Mouse (Mus musculus) central nervous system, embryonic 14 days (tissue): Measurements from ENCODE around the gene Cst6. TPM values are rescaled to one million over a fixed set of nuclear protein-coding genes. Genes with fewer than 3 reads are reported as not detected.

ENCODE experiments used
- polyA plus RNA-seq: library from polyadenylated mRNA; depleted of rRNA; stranded (reverse); fragments of >200 nt; gene quantifications from 2 replicates; pipeline ENCODE4 v1.2.3, GENCODE M21; 2012; rRNA removed

Cst6 gene
- polyA plus RNA-seq: 2.2 and 2.4 TPM in 2 replicates

GRCm38 (mm10) chr19:5349502-5349873, at the start of gene Cst6:
TSS of gene Cst6 (minus strand) at chr19:5349574.

GRCm38 (mm10) chr19:5388588-5389242, 39.3 kb upstream of the Cst6 start, which contains the start of gene Sart1:
TSS of gene Sart1 (minus strand) at chr19:5388703.

DNA sequence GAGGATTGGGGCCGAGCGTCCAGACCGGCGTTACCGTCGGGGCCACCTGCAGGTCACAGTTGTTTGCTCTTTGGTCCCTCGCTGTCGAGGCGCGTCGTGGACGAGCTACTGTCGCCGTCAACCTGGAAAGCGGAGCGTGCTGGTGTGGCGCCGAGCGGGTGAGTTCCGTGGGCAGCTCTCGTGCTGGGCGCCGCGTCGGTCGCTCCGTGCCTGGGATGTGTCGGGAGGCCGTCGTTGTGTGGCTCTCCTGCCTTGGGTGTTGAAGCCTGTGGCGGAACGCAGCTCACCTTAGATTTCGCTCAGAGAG, 17.6 kb upstream of the Cst6 start, which contains the start of gene Banf1:
TSS of gene Banf1 (minus strand) at position 116 of the 307 bp plus-strand sequence.

GRCm38 (mm10) chr19:5366175-5367052, 17.0 kb upstream of the Cst6 start, which contains the start of gene Eif1ad:
TSS of gene Eif1ad (plus strand) at chr19:5366741.

DNA sequence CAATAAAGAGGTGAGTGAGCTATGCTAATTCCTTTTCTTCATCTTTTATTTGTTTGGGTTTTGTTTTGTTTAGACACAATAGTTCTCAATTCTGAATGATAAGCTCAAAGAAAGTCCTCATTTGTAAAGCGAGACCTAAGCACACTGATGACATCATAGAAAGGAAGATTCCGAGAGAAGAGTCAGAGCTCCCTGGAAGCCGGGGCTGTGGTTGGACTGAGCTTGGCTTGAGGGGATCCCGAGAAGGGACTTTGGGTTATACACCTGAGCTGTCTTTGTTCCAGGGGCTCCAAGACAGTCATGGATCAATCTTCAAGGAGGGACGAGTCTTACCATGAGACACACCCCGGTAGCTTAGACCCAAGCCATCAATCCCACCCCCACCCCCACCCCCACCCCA, 13.9 kb downstream of the Cst6 start, which contains the start of gene Catsper1:
TSS of gene Catsper1 (plus strand) at position 301 of the 400 bp plus-strand sequence.

GRCm38 (mm10) chr19:5297903-5298800, 51.2 kb downstream of the Cst6 start, which contains the start of gene Gal3st3:
TSS of gene Gal3st3 (plus strand) at chr19:5298331.

DNA sequence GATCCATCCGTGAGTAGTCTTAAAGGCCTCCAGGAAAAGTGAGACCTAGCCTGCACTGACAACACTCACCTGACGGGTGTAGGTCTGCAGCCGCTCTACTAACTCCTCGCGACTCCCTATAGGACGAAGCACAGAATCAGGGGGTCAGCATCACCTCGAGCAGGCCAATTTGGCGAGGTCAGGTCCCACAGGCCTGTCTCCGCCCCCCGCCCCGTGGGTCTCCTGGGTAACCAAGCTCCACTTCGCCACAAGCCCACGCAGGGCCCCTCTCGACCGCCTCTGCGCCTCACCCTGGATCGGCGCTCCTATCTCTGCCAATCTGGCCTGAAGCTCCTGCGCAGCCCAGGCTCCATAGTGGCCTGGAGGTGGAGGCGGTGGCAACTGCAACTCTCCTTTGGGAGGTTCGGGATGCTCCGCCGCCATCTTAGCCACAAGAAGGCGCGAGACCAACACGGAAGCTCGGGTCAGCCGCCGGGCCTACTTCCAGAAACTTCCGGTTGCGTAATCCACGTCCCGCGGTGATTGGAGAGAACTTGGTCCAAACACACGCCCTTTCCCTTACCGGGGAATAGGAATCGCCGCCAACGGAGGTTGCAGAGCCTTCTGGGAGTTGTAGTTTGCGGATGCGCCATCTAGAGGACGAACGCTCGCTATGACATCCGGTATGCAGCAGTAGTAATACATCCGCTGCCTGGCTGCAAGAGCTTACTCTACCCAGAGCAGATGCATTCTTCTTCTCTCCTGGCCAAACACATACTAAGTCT, 54.2 kb downstream of the Cst6 start, which contains the start of gene Sf3b2:
TSS of gene Sf3b2 (minus strand) at position 484 of the 764 bp plus-strand sequence.

Other genes starting within 250 kb of the Cst6 start
- gene Rab1b, start 242.5 kb downstream of the Cst6 start, polyA plus RNA-seq: 175 and 180 TPM in 2 replicates
- gene Klc2, start 231.0 kb downstream of the Cst6 start, polyA plus RNA-seq: 109 and 115 TPM in 2 replicates
- gene Pacs1, start 76.5 kb downstream of the Cst6 start, polyA plus RNA-seq: 45.1 and 54.2 TPM in 2 replicates
- 197 and 209 TPM in 2 replicates for gene Sf3b2, start 54.1 kb downstream of the Cst6 start, polyA plus RNA-seq
- 35.0 and 36.4 TPM in 2 replicates for gene Gal3st3, start 51.2 kb downstream of the Cst6 start, polyA plus RNA-seq
- not detected in 2 replicates for gene Catsper1, start 13.8 kb downstream of the Cst6 start, polyA plus RNA-seq
- 42.2 and 43.6 TPM in 2 replicates for gene Eif1ad, start 17.2 kb upstream of the Cst6 start, polyA plus RNA-seq
- 200 and 202 TPM in 2 replicates for gene Banf1, start 17.6 kb upstream of the Cst6 start, polyA plus RNA-seq
- gene Sart1, start 39.1 kb upstream of the Cst6 start, polyA plus RNA-seq: 89.8 and 93.4 TPM in 2 replicates
- 0.05 TPM in 1 of 2 replicates, not detected in the other for gene Tsga10ip, start 53.0 kb upstream of the Cst6 start, polyA plus RNA-seq
- 304 and 309 TPM in 2 replicates for gene Drap1, start 75.4 kb upstream of the Cst6 start, polyA plus RNA-seq
- 76.5 and 85.9 TPM in 2 replicates for gene AI837181, start 75.6 kb upstream of the Cst6 start, polyA plus RNA-seq
- gene Fosl1, start 98.0 kb upstream of the Cst6 start, polyA plus RNA-seq: 0.05 TPM in 1 of 2 replicates, not detected in the other
- 10.6 and 11.6 TPM in 2 replicates for gene Ccdc85b, start 108.3 kb upstream of the Cst6 start, polyA plus RNA-seq
- 216 and 221 TPM in 2 replicates for gene Fibp, start 111.0 kb upstream of the Cst6 start, polyA plus RNA-seq
- gene Ctsw, start 118.9 kb upstream of the Cst6 start, polyA plus RNA-seq: 2.6 and 2.7 TPM in 2 replicates
- 50.0 and 85.2 TPM in 2 replicates for gene Efemp2, start 124.4 kb upstream of the Cst6 start, polyA plus RNA-seq
- 57.1 and 64.2 TPM in 2 replicates for gene Mus81, start 138.8 kb upstream of the Cst6 start, polyA plus RNA-seq
- gene Cfl1, start 140.9 kb upstream of the Cst6 start, polyA plus RNA-seq: 1,583 and 1,664 TPM in 2 replicates
- 3.8 and 4.0 TPM in 2 replicates for gene 1700020D05Rik, start 154.2 kb upstream of the Cst6 start, polyA plus RNA-seq
- 103 and 108 TPM in 2 replicates for gene Snx32, start 161.0 kb upstream of the Cst6 start, polyA plus RNA-seq
- 0.05 and 0.56 TPM in 2 replicates for gene Ovol1, start 211.1 kb upstream of the Cst6 start, polyA plus RNA-seq
- gene Ap5b1, start 218.5 kb upstream of the Cst6 start, polyA plus RNA-seq: 2.4 and 2.5 TPM in 2 replicates